Comparison of ENCODE assay signal across 22 mouse cellular contexts in the genomic region with DNA sequence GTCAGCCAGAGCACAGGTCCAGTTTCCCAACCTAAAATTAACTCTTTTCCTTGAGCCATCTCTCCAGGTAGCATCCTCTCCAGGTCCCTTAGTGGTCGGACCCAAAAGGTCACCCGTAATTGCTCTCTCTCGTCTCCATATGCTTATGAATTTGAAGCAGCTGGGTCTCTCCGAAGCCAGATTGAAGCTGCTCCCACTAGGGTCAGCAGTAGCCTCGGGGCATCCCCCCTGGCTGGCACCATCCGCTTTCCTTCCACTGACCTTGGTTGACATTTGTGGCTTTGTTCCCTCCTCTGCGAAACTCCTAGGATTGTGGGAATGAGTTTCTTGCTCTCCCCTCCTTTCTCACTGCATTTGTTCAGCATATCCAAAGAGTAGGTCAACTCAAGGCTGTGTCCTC. TPM values are rescaled to one million over a fixed set of nuclear protein-coding genes. Genes with fewer than 3 reads are reported as not detected.
DNase-seq lines count a peak whose midpoint lies in the region; ATAC-seq lines count a peak whose summit lies in the region.
"Had no signal": no experiment of that assay in that cellular context is flagged by ENCODE, and none has a peak within 500 bp of the region (broad histone marks: within the 10 kb centered on the region; RNA-seq: fewer than 3 reads in every experiment).

No protein-coding gene starts in this region.

- ATAC-seq in cerebellum, adult (ENCODE audit: insufficient number of reproducible peaks, low FRiP score, low TSS enrichment): peak; percentile 26; the same call in 1 of the 2 replicates
- no peak for ATAC-seq in CD4-positive, CD25-positive, alpha-beta regulatory T cell, adult 4 months
- ATAC-seq: forebrain, embryonic 15.5 days; hindbrain, postnatal 0 days; inflammation-experienced regulatory T-cells, adult 6 months; Patski had no signal

- no peak for DNase-seq in cerebellum, postnatal 4 days (ENCODE audit: low spot score in 2 of 2)
- peak; percentile 89 for DNase-seq in brain, adult 2 months (ENCODE audit: low read depth, low spot score)
- peak; percentile 57 to 65 for DNase-seq in cerebellum, adult 18-20 months
- DNase-seq in cerebellum, adult 9-10 months: peak; percentile 80
- DNase-seq in liver: no peak
- no peak for DNase-seq in urinary bladder, postnatal 36 days (ENCODE audit: low spot score in 2 of 2)
- DNase-seq: adrenal gland, postnatal 10 days; adrenal gland, postnatal 36 days; embryo, embryonic 11 days; gastrocnemius, postnatal 25 days; heart, adult 2 months; kidney, adult 11 months; kidney, adult 8-10 months had no signal

RNA-seq across cellular contexts. Expression of a gene that starts 24.0 kb away (rescaled TPM):
- polyA plus RNA-seq in CD4-positive, CD25-positive, alpha-beta regulatory T cell, adult 4 months (2017; shearing (Covaris generic)): not detected
- polyA plus RNA-seq: embryonic facial prominence, embryonic 10.5 days; erythroblast, embryonic 14.5 days; G1E; inflammation-experienced regulatory T-cells, adult 6 months; Patski had no signal

RNA-seq across cellular contexts. Expression of a gene that starts 44.7 kb away (rescaled TPM):
- not detected for polyA plus RNA-seq in CD4-positive, CD25-positive, alpha-beta regulatory T cell, adult 4 months (2017; shearing (Covaris generic))
- polyA plus RNA-seq: inflammation-experienced regulatory T-cells, adult 6 months had no signal

RNA-seq across cellular contexts. Expression of a gene that starts 47.6 kb away (rescaled TPM):
- 1 to 10 TPM; 1.3 to 2.2 TPM for polyA plus RNA-seq in CD4-positive, CD25-positive, alpha-beta regulatory T cell, adult 4 months (2017; shearing (Covaris generic))

Comparison
In these comparisons a context has a peak if more than half of its experiments do, and no peak if none do; other contexts are left out.
1. DNase-seq: peak in brain, adult 2 months (single experiment), cerebellum, adult 18-20 months (2 of 2) and cerebellum, adult 9-10 months (single experiment); none in cerebellum, postnatal 4 days (0 of 2), liver (single experiment) and urinary bladder, postnatal 36 days (0 of 2).